Mouse (Mus musculus): ENCODE measurements at regions not wholly inside any gene's neighbourhood (a gene's known extent, or its start where the extent isn't known, plus 50 kb on each side); places are given as distances from the start of the nearest gene placed in this dataset.

GRCm38 (mm10) chrX:17714534-17714933, 142.4 kb upstream of the Fundc1 start:
- TF ChIP-seq POLR2A (IDR thresholded peaks at IDR 0.05; ENCODE audit: low read depth, low read length) (no peak), CTCF (IDR thresholded peaks at IDR 0.05; ENCODE audit: borderline replicate concordance, insufficient read depth, low read length) (no peak)

Measured in embryonic fibroblast, embryonic 13.5 days (primary cell).